ENCODE assay signal across 16 mouse cellular contexts in the genomic region with DNA sequence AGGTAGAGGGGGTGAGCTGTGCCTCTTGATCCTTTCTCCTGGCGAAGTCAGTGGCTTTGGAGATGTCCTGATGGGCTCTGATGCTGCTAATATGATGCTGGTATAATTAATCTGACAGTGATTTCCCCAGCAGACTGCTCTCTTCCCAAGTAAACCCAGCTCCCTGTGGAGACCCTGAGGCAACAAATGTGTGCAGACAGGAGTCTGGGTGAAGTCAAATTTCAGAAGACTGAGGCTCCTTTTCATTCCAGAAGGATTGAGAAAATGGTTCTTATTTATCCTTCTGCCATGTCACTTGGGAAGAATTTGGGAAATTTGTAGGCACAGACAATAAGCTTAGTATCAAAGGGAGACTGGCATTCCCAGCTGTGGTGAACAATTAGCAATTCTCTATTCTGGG.
"Had no signal": no experiment of that assay in that cellular context is flagged by ENCODE, and none has a peak within 500 bp of the region (broad histone marks: within the 10 kb centered on the region; RNA-seq: fewer than 3 reads in every experiment).

No protein-coding gene starts in this region.

- H3K27ac ChIP-seq: kidney, embryonic 15.5 days; left cerebral cortex, adult 2 months; limb, embryonic 12.5 days; liver, embryonic 13.5 days; lung, embryonic 15.5 days; macrophage; neural tube, embryonic 12.5 days had no signal

- ATAC-seq: liver, postnatal 0 days had no signal

- H3K4me3 ChIP-seq: kidney, embryonic 15.5 days; left cerebral cortex, adult 2 months; limb, embryonic 12.5 days; liver, embryonic 13.5 days; lung, embryonic 15.5 days; megakaryocyte, embryonic 14.5 days; myocyte; neural tube, embryonic 12.5 days had no signal

- H3K4me2 ChIP-seq: kidney, embryonic 15.5 days; limb, embryonic 12.5 days; liver, embryonic 13.5 days; lung, embryonic 15.5 days; neural tube, embryonic 12.5 days had no signal

- H3K9me3 ChIP-seq: kidney, embryonic 15.5 days; liver, embryonic 13.5 days; lung, embryonic 15.5 days; neural tube, embryonic 12.5 days had no signal

- H3K4me1 ChIP-seq: kidney, embryonic 15.5 days; limb, embryonic 12.5 days; liver, embryonic 13.5 days; lung, embryonic 15.5 days; megakaryocyte, embryonic 14.5 days; neural tube, embryonic 12.5 days had no signal

- H3K27me3 ChIP-seq: kidney, embryonic 15.5 days; limb, embryonic 12.5 days; liver, embryonic 13.5 days; lung, embryonic 15.5 days; megakaryocyte, embryonic 14.5 days; neural tube, embryonic 12.5 days had no signal

- H3K9ac ChIP-seq: kidney, embryonic 15.5 days; limb, embryonic 12.5 days; liver, embryonic 13.5 days; liver, postnatal 0 days; lung, embryonic 15.5 days; neural tube, embryonic 12.5 days had no signal

- H3K36me3 ChIP-seq: kidney, embryonic 15.5 days; limb, embryonic 12.5 days; liver, embryonic 13.5 days; lung, embryonic 15.5 days; neural tube, embryonic 12.5 days had no signal

- DNase-seq: kidney, adult 18-20 months; kidney, postnatal 25 days; liver; liver, embryonic 13.5 days; liver, postnatal 0 days; lung, postnatal 14 days; thymus, adult 18-20 months; thymus, postnatal 14 days had no signal
